Mouse (Mus musculus) adrenal gland, postnatal 14 days (tissue): ENCODE results near the gene Zfp90. TPM values are rescaled to one million over a fixed set of nuclear protein-coding genes. Genes with fewer than 3 reads are reported as not detected.
"Not testable (repeated sequence)": the region's sequence is repeated elsewhere in the genome, so short reads cannot be mapped to it uniquely, and the experiment has no call there.

Experiments used
- DNase-seq: peaks from one replicate; pipeline ENCODE4 v3.0.0; 2021; ENCODE audit warnings: mixed read lengths
- long read RNA-seq, 2 experiments: library from polyadenylated mRNA; stranded (forward); transcript quantifications; one replicate each; pipeline ENCODE4 v2.0.0; 2021
- total RNA-seq: library from RNA; stranded (reverse); gene quantifications from 2 replicates; pipeline ENCODE4 v1.2.3, GENCODE M21; 2021

Gene Zfp90
- 5.3 and 8.3 TPM in 2 replicates for total RNA-seq
- long read RNA-seq, experiment 1, transcript Zfp90-206 (4 exons, 3,447 nt), result minor isoform, 5 of 23 reads
- long read RNA-seq, experiment 1, transcript Zfp90-201 (4 exons, 2,632 nt), result major isoform, 8 of 23 reads
- long read RNA-seq, experiment 1, partial matches to known transcripts, result 4 of 23 reads
- long read RNA-seq, experiment 1, other reads (novel, unspliced or antisense), result 4 of 23 reads
- long read RNA-seq, experiment 2, partial matches to known transcripts, result 0 of 7 reads
- long read RNA-seq, experiment 2, other reads (novel, unspliced or antisense), result 1 of 7 reads

DNA sequence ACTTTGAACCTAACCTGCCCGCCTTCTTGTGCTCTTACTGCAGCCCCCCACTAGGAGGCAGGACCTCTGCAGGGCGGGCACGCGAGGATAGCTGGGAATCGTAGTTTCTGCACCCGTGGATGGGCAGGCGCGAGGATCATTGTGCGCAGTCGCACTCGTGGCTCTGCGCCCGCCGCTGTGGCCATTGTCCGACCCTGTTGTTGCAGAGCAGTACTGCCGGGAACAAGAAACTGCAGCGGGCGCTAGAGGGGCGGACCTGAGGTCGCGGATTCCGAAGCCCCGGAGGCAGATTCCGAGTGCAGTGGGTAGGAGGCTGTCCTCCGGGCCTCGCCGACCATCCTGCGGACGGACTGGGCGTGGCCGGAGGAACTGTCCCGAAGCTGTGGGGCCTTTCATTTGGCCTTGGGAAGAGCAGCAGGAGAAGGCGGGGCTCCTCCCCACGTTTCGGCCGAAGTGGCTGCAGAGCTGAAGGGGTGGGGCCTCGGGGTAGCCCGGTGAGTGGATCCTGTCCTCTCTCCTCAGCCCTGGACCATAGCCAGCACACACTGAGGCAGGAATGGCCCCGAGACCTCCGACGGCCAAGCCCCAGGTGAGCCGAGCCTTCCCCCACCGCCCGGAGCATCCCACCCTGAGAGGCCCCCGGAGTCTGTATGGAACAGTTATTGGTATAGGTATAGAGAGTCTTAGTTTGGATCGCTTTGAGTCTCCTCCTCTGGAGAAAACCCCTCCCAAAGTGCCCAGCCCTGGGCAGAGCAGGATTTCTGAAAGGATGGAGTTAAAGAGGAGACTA, at the start of gene Zfp90:
TSS of gene Zfp90 (plus strand) at position 146 of the 790 bp plus-strand sequence.
- peak; percentile 97 for DNase-seq

DNA sequence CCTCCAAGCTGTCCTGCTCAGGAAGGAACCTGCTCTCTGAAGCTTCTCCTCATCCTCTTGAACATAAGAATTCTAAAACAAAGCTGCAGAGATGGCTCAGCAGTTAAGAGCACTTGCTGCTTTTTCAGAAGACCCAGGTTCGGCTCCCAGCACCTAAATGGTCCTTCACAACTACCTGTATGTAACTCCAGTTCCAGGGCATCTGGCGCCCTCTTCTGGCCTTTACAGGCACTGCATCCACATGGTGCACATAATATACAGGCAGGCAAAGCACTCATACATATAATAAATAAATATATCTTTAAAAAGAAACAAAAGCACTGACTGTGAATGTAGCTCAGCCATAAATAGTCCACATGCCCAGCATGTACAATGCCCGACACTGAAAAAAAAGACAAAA, 46.6 kb upstream of the Zfp90 start:
- DNase-seq, result no peak

DNA sequence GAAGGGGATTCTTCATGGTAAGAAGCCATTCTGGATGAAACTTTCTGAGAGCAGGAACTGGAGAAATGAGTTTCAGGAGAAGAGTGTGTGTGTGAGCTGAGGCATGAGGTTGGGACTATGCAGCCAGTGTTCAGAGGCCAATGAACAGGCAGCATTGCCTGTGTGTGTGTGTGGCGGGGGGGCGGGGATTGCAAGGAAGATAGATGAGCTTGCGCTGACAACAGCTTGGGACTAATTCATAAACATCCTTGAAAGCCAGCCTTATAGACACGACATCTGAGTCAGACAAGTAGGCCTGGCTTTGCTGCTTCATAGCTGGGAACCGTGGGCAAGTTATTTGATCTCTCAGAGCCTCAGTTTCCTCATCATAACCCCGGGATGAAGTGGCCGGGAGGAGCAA, 46.1 kb upstream of the Zfp90 start:
- no peak for DNase-seq

DNA sequence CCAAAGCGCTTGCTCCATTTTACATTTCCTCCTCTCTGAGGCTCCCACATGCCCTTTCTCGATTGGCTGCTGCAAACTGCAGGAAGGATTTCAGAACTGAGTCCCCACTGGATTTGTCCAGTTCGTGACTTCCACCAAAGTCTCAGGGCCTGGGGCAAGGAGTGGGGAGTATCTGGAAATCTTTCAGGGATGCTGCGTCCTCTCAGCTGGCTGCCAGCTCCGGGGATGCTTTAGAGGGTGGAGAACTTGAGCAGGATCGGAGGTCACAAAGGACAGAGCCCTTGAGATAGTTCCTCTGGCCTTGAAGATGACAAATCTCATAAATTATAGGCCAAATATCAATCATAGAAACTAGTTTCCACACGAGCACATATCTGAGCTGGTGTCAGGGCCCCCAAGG, 39.2 kb upstream of the Zfp90 start:
- peak; percentile 38 for DNase-seq

DNA sequence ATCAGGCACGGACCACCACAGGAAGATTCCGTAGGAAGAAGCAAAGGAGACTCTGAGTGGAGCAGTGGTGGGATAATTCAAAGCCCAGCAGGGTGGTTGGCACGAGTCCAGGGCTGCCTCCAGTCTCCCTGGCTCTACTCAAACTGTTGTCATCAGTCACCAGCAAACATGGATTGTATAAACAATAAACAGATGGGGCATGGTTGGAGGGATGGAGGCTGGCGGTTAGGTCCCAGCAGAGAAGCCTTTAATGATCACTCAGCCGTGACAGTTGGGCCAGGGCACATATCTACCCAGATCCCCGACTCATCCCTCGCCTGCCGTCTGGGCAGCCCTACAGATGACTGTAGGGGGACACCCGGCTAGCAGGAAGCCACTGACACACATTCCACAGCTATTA, 38.3 kb upstream of the Zfp90 start:
- DNase-seq, result no peak

DNA sequence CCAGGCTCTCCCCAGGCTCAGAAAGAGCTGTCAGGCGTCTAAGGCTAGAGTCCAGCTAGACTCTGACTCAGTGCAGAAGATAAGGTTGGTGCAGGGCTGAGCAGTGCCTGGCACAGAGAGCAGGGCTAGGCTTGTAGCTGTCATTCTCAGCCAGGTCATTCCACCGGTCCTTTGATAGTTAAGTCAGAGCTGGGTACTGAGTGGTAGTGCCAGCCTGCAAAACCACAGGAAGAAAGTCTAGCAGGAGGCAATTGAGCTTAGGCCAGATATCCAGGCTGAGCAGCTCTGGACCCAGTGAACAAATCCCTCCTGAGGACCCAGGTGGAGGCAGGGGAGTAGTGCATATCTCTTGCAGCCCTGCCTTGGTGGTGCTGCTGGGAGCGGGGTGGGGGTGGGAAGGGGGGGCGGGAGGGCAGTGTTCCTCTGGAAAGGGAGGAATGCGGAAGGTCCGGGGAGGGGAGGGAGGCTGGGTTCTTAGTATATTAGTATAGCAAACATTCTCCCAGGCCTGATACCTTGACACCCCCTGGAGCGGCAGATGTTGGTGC, 36.6 kb upstream of the Zfp90 start:
- DNase-seq, result peak; percentile 58

DNA sequence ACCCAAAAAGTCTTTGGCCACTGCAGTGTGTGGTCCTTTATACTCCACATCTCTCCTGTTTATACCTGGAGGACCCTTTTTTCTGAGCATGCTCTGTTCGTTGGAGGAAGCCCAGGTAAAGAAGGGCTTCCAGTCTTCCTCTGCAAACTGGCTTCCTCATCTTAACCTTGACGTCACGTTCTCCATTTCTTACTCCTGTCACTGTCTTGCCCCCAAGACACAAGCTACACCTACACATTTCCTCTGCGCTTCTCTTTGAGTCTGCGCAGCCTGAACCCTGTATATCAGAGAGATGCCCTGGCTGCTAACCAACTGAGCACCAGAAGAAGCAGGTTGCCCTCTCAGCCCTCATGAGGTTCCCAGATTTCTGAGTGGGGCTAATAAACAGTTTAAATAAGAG, 35.8 kb upstream of the Zfp90 start:
- no peak for DNase-seq

DNA sequence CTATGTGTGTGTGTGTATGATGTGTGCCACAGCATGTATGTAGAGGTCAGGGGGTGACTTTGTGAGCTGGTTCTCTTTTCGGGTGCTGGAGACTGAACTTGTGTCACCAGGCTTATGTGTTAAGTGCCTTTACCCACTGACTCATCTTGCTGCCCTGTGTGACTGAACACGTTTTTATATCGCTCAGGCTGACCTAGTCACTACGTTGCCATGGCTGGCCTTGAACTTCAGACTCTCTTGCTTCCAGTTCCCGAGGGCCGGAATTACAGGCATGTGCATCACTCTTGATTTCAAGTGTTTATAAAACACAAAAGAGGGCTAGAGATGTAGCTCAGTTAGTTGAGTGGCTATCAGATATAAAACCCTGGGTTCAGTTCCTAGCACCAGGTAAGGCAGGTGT, 34.1 kb upstream of the Zfp90 start:
- peak; percentile 39 for DNase-seq

DNA sequence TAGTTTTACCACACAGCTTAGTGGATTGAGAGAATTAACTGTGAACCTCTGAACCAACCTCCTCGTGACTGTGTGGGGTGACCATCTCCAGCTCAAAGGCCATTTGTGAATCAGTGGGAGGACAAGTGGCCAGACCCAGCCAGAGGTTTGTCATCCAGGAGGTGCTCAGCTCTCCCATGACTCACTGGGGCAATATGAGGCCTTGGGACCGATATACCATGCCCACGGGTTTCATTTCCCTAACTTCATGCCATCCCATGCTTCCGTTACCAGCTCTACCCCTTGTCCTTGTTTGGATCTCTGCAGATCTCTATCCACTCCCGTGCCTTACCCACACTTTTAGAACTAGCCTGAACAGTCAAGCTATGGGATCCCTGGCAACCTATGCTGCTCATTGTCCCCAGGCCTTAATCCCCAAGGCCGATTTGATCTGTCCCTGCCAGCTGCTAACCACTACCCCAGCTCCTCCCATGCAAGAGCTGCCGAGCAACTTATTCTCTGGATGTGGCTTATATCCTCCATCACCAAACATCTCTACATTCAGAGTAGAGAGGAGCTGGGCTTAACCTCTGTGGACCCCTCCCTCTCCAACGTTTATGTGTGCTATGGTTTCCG, 27.2 kb upstream of the Zfp90 start:
- peak; percentile 56 for DNase-seq

DNA sequence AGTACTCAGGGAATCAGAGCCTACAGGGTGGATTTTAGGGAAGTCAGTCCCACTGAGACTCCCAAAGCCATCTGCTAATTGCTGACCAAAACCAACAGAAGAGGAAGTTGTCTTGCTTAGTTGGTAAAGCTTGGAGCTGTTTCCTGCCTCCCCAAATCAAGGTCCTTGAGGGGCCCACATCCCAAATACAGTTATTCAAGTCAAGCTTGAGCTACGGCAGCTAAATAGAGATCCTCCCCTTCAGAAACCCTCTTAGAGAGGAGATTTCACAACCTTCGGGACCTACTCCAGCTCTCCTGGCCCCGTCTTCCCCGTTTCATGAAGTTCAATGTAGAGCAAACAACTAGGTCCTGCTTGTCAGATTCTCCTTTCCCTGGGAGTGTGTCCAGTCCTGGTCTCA, 20.6 kb upstream of the Zfp90 start:
- DNase-seq, result no peak

DNA sequence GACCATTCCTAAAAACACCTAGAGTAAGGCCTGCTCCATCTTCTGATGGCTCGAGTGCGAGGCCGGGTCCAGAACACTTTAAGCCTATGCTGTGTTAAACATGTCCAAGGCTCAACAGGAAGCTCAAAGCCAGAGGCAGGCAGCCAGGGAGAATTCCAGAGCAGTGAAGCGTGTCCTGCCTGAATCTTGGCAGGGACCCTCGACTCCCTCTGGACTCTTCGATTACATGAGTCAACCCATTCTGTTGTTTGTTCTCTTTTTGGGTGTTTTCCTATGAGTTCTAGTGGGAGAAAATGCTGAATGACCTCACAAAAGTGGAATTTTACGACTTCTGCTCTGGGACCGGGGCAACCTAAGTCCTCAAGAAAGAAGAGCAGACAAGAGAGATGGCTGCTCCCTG, 15.4 kb upstream of the Zfp90 start:
- peak; percentile 59 for DNase-seq

DNA sequence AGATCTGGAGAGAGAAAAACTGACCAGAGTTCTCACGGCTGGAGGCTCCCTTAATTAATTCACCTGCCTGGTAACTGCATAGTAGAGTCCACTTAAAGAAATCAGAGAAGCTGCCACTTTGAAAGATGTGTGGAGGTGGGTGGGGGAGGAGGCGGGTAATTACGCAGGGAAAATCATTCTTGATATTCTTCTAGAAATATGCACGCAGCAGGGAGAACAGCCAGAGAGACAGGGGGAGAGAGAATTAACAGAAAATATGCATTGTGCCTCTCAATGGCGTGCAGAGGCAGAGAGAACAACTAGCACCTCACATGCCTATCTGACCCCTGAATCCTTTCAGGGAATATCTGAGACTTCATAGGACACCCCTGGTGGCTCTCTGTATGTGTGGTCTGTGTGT, 14.9 kb upstream of the Zfp90 start:
- DNase-seq, result no peak

DNA sequence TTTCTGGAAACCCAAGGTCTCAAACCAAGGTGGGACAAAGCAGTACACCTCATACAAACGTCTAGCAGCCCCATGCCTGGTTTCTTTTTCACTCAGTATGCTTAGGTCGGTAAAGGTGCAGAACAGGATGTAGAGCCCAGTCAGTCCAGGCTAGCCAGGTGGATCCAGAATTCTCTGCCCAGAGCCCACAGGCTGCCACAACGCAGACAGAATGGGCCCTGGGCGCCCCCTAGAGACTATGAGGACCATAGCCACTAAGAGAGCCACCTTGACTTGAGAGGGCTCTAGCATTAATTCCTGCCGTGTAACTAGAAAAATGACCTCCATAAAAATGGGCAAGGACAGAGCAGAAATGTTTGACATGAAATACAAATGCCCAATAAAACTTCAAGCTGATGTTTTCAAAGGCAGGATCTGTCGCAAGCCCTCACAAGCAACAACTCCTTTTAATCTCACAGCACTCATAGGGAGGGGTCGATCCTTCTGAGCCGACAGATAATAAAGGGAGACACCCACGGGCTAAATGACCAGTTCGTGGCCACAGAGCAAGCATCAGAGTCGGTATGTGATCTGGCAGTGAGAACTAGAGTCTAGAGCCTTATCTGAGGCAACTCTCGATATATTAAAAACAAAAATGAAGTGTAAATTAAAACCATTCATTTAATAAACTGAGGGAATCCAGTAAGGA, 11.7 kb upstream of the Zfp90 start:
- peak; percentile 79 for DNase-seq

DNA sequence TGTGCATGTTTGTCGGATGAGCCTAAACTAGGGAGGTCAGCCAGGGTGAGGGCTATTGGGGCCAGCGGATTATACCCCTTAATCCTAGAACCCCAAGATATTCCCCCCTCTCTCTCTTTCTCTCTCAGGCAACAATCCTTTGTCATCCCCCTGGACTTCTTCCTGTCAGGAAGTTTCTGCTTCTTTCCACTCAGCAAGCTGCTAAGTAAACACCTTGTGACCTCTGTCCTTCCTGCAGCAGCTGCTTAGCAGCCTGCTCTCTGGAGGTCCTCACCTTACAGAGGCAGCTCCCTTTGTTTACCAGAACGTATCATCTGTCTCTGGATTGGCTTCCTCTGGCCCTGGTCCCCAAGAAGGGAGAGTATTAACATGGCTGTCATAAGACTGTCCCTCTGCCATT, 10.3 kb upstream of the Zfp90 start:
- DNase-seq, result no peak

DNA sequence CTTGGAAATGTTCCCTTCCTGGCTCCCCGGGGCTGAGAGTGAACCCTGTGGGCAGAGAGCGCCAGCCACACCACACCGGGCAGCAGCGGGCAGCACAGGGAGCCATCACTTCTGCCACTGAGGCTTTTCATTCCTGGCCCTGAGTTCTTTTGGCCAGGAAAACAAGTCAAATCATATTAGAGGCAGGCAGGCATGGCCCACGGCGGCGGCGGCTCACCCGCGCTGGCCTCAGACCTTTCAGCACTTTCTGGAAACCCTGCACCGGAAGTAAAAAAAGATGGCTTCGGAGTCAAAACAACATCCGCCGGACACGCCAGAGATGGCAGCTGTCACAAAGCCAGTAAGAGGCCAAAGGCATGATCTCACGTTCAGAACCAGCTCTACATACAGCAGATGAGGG, 9.3 kb upstream of the Zfp90 start:
- peak; percentile 38 for DNase-seq

DNA sequence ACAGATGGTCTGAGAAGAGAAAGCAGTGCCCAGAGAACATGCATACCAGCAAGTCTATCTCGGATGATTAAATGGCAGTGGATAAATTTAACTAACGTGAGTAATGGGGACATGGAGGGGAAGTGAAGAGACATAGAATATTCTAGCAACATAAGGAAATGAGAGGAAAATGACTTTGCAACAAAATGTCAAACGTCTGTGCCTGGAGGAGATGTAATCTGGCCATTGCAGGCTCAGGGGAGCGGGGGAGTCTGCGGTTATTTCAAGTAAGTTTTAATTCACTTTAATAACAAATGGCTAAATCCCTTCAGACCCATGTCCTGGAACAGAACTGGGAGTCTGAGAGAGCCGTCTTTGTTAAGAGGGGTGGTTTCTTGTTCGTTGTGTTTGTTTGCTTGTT, 5.1 kb upstream of the Zfp90 start:
- no peak for DNase-seq

DNA sequence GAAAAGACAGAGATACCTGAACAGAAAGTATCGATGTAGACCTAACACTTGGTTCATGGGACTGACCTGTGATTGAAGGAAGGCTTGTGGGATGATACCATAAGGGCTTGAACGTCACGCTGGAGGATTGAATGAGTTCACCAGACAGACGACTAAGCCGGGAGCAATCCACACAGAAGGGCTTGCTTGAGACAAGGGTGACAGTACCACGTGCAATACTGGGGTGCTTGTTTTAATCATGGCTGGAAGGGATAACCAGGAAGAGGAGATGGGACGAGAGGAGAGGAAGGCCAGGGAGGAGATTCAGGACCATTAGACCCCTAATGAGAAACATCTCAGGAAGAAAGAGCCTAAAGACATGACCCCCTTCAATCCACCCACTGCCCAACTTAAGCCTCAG, 4.6 kb upstream of the Zfp90 start:
- DNase-seq, result no peak

DNA sequence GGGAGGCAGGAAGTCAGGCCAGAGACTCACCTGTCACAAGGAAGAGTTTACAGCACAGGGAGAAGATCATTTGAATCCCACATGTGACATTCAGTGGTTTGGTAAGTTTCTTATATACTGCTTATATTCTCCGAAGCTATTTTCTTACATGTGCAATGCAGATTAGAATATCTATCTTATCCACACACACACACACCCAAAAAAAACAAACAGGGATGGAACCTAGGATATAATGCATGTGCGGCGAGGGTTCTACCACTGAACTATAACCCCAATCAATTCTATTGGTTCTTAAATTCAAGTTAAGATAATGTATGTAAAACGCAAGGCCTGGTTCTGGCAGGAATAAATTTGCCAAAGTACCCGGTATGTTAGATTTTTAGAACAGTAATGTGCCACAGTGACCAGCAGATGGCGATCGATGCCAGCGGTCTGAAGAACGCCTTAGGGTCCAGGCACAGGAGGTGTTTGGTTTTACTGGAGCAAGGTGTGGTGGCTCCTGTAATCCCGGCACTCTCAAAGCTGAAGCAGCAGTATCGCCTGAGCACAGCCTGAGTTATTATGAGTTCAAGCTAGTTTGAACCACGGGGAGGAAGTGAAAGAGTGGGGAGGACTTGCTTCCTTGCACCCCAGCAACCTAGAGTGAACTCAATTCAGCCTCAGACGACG, 3.2 kb upstream of the Zfp90 start:
- DNase-seq, result peak; percentile 69

DNA sequence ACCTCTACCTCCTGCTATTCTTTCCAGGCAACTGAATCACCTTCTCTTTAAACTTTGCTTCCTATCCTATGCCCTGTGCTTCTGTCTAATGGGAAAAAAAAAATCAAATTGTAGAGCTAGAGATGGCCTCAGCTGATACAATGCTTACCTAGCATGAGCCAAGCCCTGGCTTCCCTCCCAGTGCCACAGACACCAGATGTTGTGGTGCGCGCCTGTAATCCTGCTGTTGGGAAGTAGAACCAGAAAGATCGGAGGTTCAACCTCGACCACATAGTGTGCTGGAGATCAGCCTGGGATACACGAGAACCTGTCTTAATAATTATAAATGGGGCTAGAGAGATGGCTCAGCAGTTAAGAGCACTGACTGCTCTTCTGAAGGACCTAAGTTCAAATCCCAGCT, 2.6 kb downstream of the Zfp90 start:
- DNase-seq, result no peak

DNA sequence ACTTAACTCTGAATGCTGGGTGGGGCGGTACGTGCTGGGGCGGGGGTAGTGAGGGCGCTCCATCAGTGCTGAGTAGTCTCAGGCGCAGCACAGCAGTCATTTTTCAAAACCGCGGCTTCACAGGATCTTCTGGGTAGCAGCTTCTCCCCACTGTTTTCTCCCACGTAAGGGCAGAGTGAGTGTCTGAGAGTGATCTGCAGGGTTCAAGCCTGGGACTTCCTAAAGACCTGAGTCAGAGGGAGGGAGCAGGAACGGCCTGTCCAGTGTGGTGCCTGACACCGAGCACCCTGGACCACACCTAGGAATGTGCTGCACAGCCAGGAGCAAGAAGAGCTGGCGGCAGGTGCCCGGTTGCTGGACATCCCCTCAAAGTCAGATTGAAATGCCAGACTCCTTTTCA, 16.0 kb downstream of the Zfp90 start:
- no peak for DNase-seq

DNA sequence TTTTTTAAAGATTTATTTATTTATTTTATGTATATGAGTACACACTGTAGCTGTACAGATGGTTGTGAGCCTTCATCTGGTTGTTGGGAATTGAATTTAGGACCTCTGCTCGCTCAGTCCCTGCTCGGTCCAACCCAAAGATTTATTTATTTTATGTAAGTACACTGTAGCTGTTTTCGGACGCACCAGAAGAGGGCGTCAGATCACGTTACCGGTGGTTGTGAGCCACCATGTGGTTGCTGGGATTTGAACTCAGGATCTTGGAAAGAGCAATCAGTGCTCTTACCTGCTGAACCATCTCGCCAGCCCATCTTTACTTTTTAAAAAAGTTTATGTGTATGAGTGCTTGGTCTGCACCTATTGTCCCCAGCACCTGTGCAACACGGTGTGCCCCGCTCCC, 16.8 kb downstream of the Zfp90 start:
- DNase-seq, result not testable (repeated sequence)

DNA sequence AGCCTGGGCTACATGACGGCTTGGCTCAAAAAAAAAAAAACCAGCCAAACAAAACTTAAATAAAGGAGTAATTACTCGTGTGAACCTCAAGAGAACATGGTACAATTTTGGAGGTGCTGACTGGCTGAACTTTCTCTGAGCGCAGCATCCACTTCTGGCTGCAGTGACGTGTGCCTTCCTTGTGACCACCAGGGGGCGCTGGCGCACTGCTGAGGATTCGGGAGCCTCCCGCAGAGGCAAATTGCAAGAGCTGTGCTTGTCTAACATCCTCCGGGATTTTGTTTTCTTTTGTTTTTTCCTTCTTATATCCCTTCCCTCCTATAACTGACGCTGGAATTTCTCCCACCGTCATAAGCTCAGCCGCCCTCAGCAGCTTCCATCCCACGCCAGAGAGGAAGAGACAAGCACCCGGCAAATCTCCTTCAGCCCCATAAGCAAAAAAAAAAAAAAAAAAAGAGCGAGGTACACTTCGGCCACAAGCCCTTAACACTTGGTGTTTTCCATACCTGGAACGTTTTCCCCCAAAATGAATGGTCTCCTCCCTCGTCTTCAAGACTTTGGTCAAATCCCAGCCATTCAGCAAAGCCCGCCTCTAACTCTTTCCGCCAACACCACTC, 17.9 kb downstream of the Zfp90 start:
- DNase-seq, result peak; percentile 93
